Mouse (Mus musculus) heart, adult 2 months (tissue): ENCODE measurements around the gene Erc1.

Experiments used
- CTCF ChIP-seq: fragments of 200-600 bp; IDR thresholded peaks from 2 replicates; pipeline ENCODE4 v1.8.1; 2022; ENCODE audit warnings: antibody characterized with exemption, mild to moderate bottlenecking, moderate library complexity
- EP300 ChIP-seq: fragments of 200-500 bp; IDR thresholded peaks from 2 replicates; pipeline ENCODE4 v1.6.1; 2011; ENCODE audit warnings: low read depth, low read length, control low read depth; ENCODE audit not compliant: insufficient read depth
- POLR2A ChIP-seq: fragments of 200-500 bp; IDR thresholded peaks from 2 replicates; pipeline ENCODE4 v1.6.1; 2011; ENCODE audit warnings: mild to moderate bottlenecking, low read depth, low read length, control low read depth; ENCODE audit not compliant: insufficient read depth

DNA sequence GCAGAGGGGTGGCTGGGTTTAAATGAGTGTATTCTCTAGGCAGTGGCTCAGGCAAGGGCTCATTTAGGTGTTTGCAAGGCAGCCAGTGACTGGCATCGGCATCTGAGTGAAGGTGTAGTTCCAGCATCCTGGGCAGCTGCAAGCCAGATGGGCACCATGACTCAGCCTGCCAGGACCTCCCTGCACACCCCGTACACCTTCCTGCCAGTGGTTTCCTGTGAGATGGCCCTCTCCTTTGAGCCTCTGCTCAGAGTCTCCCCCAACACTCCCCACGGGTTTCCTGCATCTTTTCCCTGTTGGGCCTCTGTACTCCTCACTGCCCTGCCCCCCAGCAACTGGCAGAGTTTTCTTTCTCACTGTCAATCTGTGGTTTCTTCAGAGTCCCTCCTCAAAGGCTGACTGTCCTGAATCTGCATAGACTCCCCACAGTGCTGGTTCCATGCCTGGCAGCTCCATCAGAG is 326.0 kb downstream of the Erc1 start:
- TF ChIP-seq POLR2A (no peak), CTCF (no peak), EP300 (no peak)
